Mouse (Mus musculus): ENCODE results near the gene Tmsb15l.

- TF ChIP-seq CTCF (IDR thresholded peaks at IDR 0.05; ENCODE audit: control insufficient read depth, insufficient read depth, insufficient replicate concordance, low read depth, low read length) (no peak), POLR2A (IDR thresholded peaks at IDR 0.05; ENCODE audit: control insufficient read depth, low read depth, low read length) (no peak)
Observed at GRCm38 (mm10) chrX:137019310-137019709, 42.6 kb upstream of the Tmsb15l start.
